Mouse (Mus musculus): ENCODE data around the gene 1700056E22Rik. TPM values are rescaled to one million over a fixed set of nuclear protein-coding genes. Genes with fewer than 3 reads are reported as not detected.

The 1700056E22Rik gene
- polyA plus RNA-seq, 1 experiment = 77.0 TPM

DNA sequence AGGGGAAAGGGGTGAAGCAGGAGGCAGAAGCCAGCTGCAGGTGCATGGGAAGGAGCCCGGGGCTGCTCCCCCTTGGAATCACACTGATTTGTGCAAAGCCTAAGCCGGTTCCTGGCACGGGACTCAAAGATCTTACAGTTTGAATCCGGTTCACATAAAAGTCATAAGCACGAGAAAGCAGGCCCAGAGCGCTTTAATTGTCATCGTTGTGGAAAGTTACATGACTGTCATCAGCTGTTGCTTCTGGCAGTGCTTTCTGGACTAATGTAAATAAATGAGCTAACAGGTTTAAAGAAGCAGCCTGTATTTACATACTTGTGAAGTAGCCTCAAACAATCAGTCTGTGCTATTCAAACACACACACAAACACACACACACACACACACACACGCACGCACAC is 26.3 kb upstream of the 1700056E22Rik start:
- no peaks in the 10 kb centered on the region for H3K4me1 ChIP-seq (ENCODE audit: control insufficient read depth, insufficient read depth, low read length)
- no peaks in the 10 kb centered on the region for H3K36me3 ChIP-seq (ENCODE audit: control insufficient read depth, insufficient read depth, low read length)
- H3K4me3 ChIP-seq (ENCODE audit: control insufficient read depth, low read depth, low read length) = no peak overlapping the region
- TF ChIP-seq POLR2A (IDR thresholded peaks at IDR 0.05; ENCODE audit: control insufficient read depth, low read depth, low read length) (no peak), CTCF (IDR thresholded peaks at IDR 0.05; ENCODE audit: control insufficient read depth, insufficient read depth, insufficient replicate concordance, low read depth, low read length) (no peak)
- no peak overlapping the region for H3K27ac ChIP-seq (ENCODE audit: control insufficient read depth, insufficient read depth, low read depth, low read length)
- no peaks in the 10 kb centered on the region for H3K27me3 ChIP-seq (ENCODE audit: control insufficient read depth, insufficient read depth, low read length)

- Histone ChIP-seq H3K27me3 (ENCODE audit: control insufficient read depth, insufficient read depth, low read length) (no peaks in the 10 kb centered on the region), H3K27ac (ENCODE audit: control insufficient read depth, insufficient read depth, low read depth, low read length) (no peak overlapping the region), H3K36me3 (ENCODE audit: control insufficient read depth, insufficient read depth, low read length) (no peaks in the 10 kb centered on the region), H3K4me1 (ENCODE audit: control insufficient read depth, insufficient read depth, low read length) (no peaks in the 10 kb centered on the region), H3K4me3 (ENCODE audit: control insufficient read depth, low read depth, low read length) (no peak overlapping the region)
- TF ChIP-seq POLR2A (IDR thresholded peaks at IDR 0.05; ENCODE audit: control insufficient read depth, low read depth, low read length) (no peak), CTCF (IDR thresholded peaks at IDR 0.05; ENCODE audit: control insufficient read depth, insufficient read depth, insufficient replicate concordance, low read depth, low read length) (no peak)
These were observed 25.7 kb upstream of the 1700056E22Rik start for GRCm38 (mm10) chr1:184059814-184060213.

- Histone ChIP-seq H3K4me3 (ENCODE audit: control insufficient read depth, low read depth, low read length) (no peak overlapping the region), H3K36me3 (ENCODE audit: control insufficient read depth, insufficient read depth, low read length) (no peaks in the 10 kb centered on the region), H3K4me1 (ENCODE audit: control insufficient read depth, insufficient read depth, low read length) (no peaks in the 10 kb centered on the region), H3K27ac (ENCODE audit: control insufficient read depth, insufficient read depth, low read depth, low read length) (no peak overlapping the region), H3K27me3 (ENCODE audit: control insufficient read depth, insufficient read depth, low read length) (no peaks in the 10 kb centered on the region)
- TF ChIP-seq POLR2A (IDR thresholded peaks at IDR 0.05; ENCODE audit: control insufficient read depth, low read depth, low read length) (no peak), CTCF (IDR thresholded peaks at IDR 0.05; ENCODE audit: control insufficient read depth, insufficient read depth, insufficient replicate concordance, low read depth, low read length) (no peak)
These were observed 24.1 kb upstream of the 1700056E22Rik start for GRCm38 (mm10) chr1:184058206-184058605.

DNA sequence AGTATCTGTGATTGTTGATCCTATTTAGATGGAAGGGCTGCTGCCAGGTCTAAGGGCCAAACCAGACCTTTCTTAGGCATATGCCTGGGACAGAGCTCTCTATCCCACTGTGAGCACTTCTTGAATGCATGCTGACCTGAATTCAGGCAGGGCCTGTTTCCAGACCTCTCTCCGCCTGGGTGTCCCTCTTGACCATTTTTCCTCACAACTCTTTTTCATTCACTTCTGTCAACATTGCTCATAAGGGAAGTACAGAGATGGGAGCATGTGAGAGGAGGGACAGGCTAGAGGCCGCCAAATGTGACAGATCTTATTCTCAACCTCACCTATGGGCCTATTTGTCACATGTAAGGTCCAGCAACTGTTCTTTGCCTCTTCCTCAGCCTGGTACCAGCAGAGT is 20.1 kb upstream of the 1700056E22Rik start:
- H3K27me3 ChIP-seq (ENCODE audit: control insufficient read depth, insufficient read depth, low read length) = no peaks in the 10 kb centered on the region
- H3K27ac ChIP-seq (ENCODE audit: control insufficient read depth, insufficient read depth, low read depth, low read length) = no peak overlapping the region
- H3K36me3 ChIP-seq (ENCODE audit: control insufficient read depth, insufficient read depth, low read length) = no peaks in the 10 kb centered on the region
- no peak overlapping the region for H3K4me3 ChIP-seq (ENCODE audit: control insufficient read depth, low read depth, low read length)
- no peak for TF ChIP-seq POLR2A (IDR thresholded peaks at IDR 0.05; ENCODE audit: control insufficient read depth, low read depth, low read length)
- TF ChIP-seq CTCF (IDR thresholded peaks at IDR 0.05; ENCODE audit: control insufficient read depth, insufficient read depth, insufficient replicate concordance, low read depth, low read length) = no peak
- no peaks in the 10 kb centered on the region for H3K4me1 ChIP-seq (ENCODE audit: control insufficient read depth, insufficient read depth, low read length)

DNA sequence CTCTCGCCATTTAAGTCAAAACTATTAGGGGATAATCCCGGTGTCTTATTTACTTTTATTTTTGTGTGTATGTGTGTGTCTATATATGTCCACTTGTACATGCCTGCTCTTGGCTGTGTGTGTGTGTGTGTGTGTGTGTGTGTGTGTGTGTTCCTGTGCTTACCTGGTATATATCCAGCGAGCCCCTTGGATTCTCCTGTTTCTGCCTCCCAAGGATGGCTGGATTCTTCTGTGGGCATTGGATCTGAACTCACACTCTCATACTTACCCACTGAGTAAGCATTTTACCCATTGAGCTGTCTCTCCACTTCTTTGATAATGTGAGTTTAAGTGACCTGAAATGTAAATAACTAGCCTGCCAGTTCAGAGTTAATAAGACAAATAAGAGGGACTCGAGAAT is 19.6 kb upstream of the 1700056E22Rik start:
- Histone ChIP-seq H3K27me3 (ENCODE audit: control insufficient read depth, insufficient read depth, low read length) (no peaks in the 10 kb centered on the region), H3K36me3 (ENCODE audit: control insufficient read depth, insufficient read depth, low read length) (no peaks in the 10 kb centered on the region), H3K27ac (ENCODE audit: control insufficient read depth, insufficient read depth, low read depth, low read length) (no peak overlapping the region), H3K4me3 (ENCODE audit: control insufficient read depth, low read depth, low read length) (no peak overlapping the region), H3K4me1 (ENCODE audit: control insufficient read depth, insufficient read depth, low read length) (no peaks in the 10 kb centered on the region)
- TF ChIP-seq POLR2A (IDR thresholded peaks at IDR 0.05; ENCODE audit: control insufficient read depth, low read depth, low read length) (no peak), CTCF (IDR thresholded peaks at IDR 0.05; ENCODE audit: control insufficient read depth, insufficient read depth, insufficient replicate concordance, low read depth, low read length) (no peak)

DNA sequence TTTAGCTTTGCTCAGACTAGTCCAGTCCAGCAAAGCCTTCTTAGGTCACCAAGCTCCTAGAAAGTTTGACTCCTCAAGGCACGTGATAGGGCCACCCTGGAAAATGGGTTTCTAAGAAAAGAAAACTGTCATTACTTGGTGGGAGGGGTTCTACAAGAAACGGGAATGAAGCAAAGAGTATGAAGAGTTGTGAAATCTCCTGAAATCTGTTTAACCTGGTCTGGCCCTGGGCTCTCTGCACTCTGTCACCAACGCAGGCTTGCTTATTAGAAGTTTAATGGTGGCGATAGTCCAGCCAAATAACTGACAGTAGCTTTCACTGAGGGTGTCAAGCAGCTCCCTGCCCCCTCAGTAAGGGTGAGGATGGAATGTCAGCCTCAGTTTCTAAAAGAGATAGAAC is 19.0 kb upstream of the 1700056E22Rik start:
- Histone ChIP-seq H3K36me3 (ENCODE audit: control insufficient read depth, insufficient read depth, low read length) (no peaks in the 10 kb centered on the region), H3K27me3 (ENCODE audit: control insufficient read depth, insufficient read depth, low read length) (no peaks in the 10 kb centered on the region), H3K27ac (ENCODE audit: control insufficient read depth, insufficient read depth, low read depth, low read length) (no peak overlapping the region), H3K4me3 (ENCODE audit: control insufficient read depth, low read depth, low read length) (no peak overlapping the region), H3K4me1 (ENCODE audit: control insufficient read depth, insufficient read depth, low read length) (no peaks in the 10 kb centered on the region)
- TF ChIP-seq POLR2A (IDR thresholded peaks at IDR 0.05; ENCODE audit: control insufficient read depth, low read depth, low read length) (no peak), CTCF (IDR thresholded peaks at IDR 0.05; ENCODE audit: control insufficient read depth, insufficient read depth, insufficient replicate concordance, low read depth, low read length) (no peak)

DNA sequence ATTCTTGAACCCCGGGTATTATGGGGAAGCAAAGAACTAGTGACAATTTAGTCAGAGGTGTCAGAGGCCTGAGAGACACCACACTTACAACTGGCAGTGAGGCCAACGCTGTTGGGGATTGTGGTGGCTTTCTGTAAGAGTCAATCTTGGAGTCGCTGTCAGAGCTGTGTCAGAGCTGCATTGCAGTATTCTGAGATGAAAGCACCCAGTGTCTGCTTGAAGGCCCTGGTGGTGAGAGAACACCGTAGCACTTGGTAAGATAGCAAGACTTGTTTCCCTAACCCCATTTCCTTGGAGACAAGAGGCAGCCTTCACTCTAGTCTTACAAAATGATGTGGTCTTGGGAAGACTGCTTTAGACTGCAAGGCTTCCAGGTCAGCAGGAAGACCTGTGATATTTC is 18.2 kb upstream of the 1700056E22Rik start:
- Histone ChIP-seq H3K36me3 (ENCODE audit: control insufficient read depth, insufficient read depth, low read length) (no peaks in the 10 kb centered on the region), H3K4me1 (ENCODE audit: control insufficient read depth, insufficient read depth, low read length) (no peaks in the 10 kb centered on the region), H3K27me3 (ENCODE audit: control insufficient read depth, insufficient read depth, low read length) (no peaks in the 10 kb centered on the region), H3K4me3 (ENCODE audit: control insufficient read depth, low read depth, low read length) (no peak overlapping the region), H3K27ac (ENCODE audit: control insufficient read depth, insufficient read depth, low read depth, low read length) (no peak overlapping the region)
- TF ChIP-seq POLR2A (IDR thresholded peaks at IDR 0.05; ENCODE audit: control insufficient read depth, low read depth, low read length) (no peak), CTCF (IDR thresholded peaks at IDR 0.05; ENCODE audit: control insufficient read depth, insufficient read depth, insufficient replicate concordance, low read depth, low read length) (no peak)

- Histone ChIP-seq H3K27ac (ENCODE audit: control insufficient read depth, insufficient read depth, low read depth, low read length) (no peak overlapping the region), H3K27me3 (ENCODE audit: control insufficient read depth, insufficient read depth, low read length) (no peaks in the 10 kb centered on the region), H3K4me1 (ENCODE audit: control insufficient read depth, insufficient read depth, low read length) (no peaks in the 10 kb centered on the region), H3K36me3 (ENCODE audit: control insufficient read depth, insufficient read depth, low read length) (no peaks in the 10 kb centered on the region), H3K4me3 (ENCODE audit: control insufficient read depth, low read depth, low read length) (no peak overlapping the region)
- TF ChIP-seq POLR2A (IDR thresholded peaks at IDR 0.05; ENCODE audit: control insufficient read depth, low read depth, low read length) (no peak), CTCF (IDR thresholded peaks at IDR 0.05; ENCODE audit: control insufficient read depth, insufficient read depth, insufficient replicate concordance, low read depth, low read length) (no peak)
These were observed 17.7 kb upstream of the 1700056E22Rik start for GRCm38 (mm10) chr1:184051824-184052223.

All from testis, adult 2 months (tissue).